In genomic region chr5:151348418-151348817, GRCm38 (mm10) we compare ENCODE assay signal across 20 mouse cellular contexts.
DNase-seq lines count a peak whose midpoint lies in the region; ATAC-seq and TF ChIP-seq lines count a peak whose summit lies in the region.
"Had no signal": no experiment of that assay in that cellular context is flagged by ENCODE, and none has a peak within 500 bp of the region (broad histone marks: within the 10 kb centered on the region; RNA-seq: fewer than 3 reads in every experiment).

No protein-coding gene starts in this region.

- H3K27me3 ChIP-seq in G1E (ENCODE audit: insufficient read depth, low read length), result no peaks in the 10 kb centered on the region
- no peaks in the 10 kb centered on the region for H3K27me3 ChIP-seq in forebrain, embryonic 10.5 days (ENCODE audit: poor library complexity, severe bottlenecking)
- H3K27me3 ChIP-seq: CH12.LX, Patski had no signal

- no peak for DNase-seq in G1E (ENCODE audit: low spot score)
- DNase-seq in fat pad, adult 2 months (ENCODE audit: extremely low read depth, low read depth, low spot score), result peak; percentile 78
- peak; percentile 52 for DNase-seq in gonadal fat pad, adult 2 months (ENCODE audit: low read depth)
- DNase-seq in spleen, adult 12 weeks (ENCODE audit: low spot score), result no peak
- DNase-seq in kidney, adult 18-20 months, result no peak
- DNase-seq in forebrain, embryonic 10.5 days (ENCODE audit: extremely low spot score, low spot score), result no peak
- DNase-seq: adrenal gland, adult 2 months; adrenal gland, adult 8-10 months; adrenal gland, postnatal 10 days; adrenal gland, postnatal 14 days; adrenal gland, postnatal 25 days; B cell, adult 2 months; cerebellum, adult 11 months; cerebellum, adult 11-12 months; cerebellum, adult 18-20 months; cerebellum, adult 2 months had no signal

- WGBS in forebrain, embryonic 10.5 days, result 73% methylated on average over 3 of the region's 3 CpGs

- no peaks in the 10 kb centered on the region for H3K9me3 ChIP-seq in G1E (replicated peaks)
- no peaks in the 10 kb centered on the region for H3K9me3 ChIP-seq in forebrain, embryonic 10.5 days

- H3K4me3 ChIP-seq in G1E (ENCODE audit: low read depth, low read length), result no peak overlapping the region
- no peak overlapping the region for H3K4me3 ChIP-seq in forebrain, embryonic 10.5 days

- no peak overlapping the region for H3K27ac ChIP-seq in forebrain, embryonic 10.5 days

- H3K36me3 ChIP-seq in G1E (replicated peaks), result no peaks in the 10 kb centered on the region
- no peaks in the 10 kb centered on the region for H3K36me3 ChIP-seq in forebrain, embryonic 10.5 days (replicated peaks)

- no peaks in the 10 kb centered on the region for H3K4me1 ChIP-seq in G1E (ENCODE audit: insufficient read depth, low read depth, low read length)
- H3K4me1 ChIP-seq in forebrain, embryonic 10.5 days, result no peaks in the 10 kb centered on the region

- no peak for TF ChIP-seq CTCF in G1E (IDR thresholded peaks at IDR 0.05; ENCODE audit: low read depth, low read length)

- 0 out of 2 replicates have a peak, but pooled peaks have one; percentile 12 for ATAC-seq in G1E (ENCODE audit: extremely low read depth, insufficient number of reproducible peaks, low FRiP score, poor library complexity, severe bottlenecking)
- ATAC-seq: activated CD4-positive, CD25-positive, alpha-beta regulatory T cell, adult 4 months; CD4-positive, CD25-positive, alpha-beta regulatory T cell, adult 4 months; Patski had no signal

Comparison
In these comparisons a context has a peak if more than half of its experiments do, and no peak if none do; other contexts are left out.
1. DNase-seq: peak in fat pad, adult 2 months (single experiment) and gonadal fat pad, adult 2 months (single experiment); none in G1E (single experiment), spleen, adult 12 weeks (single experiment), kidney, adult 18-20 months (single experiment) and forebrain, embryonic 10.5 days (single experiment).